Mouse (Mus musculus): ENCODE results near the gene Sox10.

- no peak for TF ChIP-seq CTCF (conservative IDR thresholded peaks at IDR 0.05; ENCODE audit: insufficient read depth, insufficient read length, low read depth, low read length)
- no peak for TF ChIP-seq POLR2A (IDR thresholded peaks at IDR 0.05; ENCODE audit: low read depth, low read length)
Observed at GRCm38 (mm10) chr15:79162822-79163221, 2.2 kb downstream of the Sox10 start.
